Mouse (Mus musculus) activated CD4-positive, CD25-positive, alpha-beta regulatory T cell, adult 9 weeks (primary cell): ENCODE results near the gene Slc4a5. TPM values are rescaled to one million over a fixed set of nuclear protein-coding genes. Genes with fewer than 3 reads are reported as not detected.

Experiments used
- polyA plus RNA-seq: library from polyadenylated mRNA; unstranded; fragments of 100-300 nt; shearing (Covaris generic); gene quantifications from one replicate; pipeline ENCODE4 v1.2.1, GENCODE M21; 2017

Gene Slc4a5
- polyA plus RNA-seq, result 0.87 TPM

GRCm38 (mm10) chr6:83219814-83220213 lies at the start of gene Slc4a5:
Gene Slc4a5, plus strand, starts transcription at chr6:83219828.

GRCm38 (mm10) chr6:83325525-83326393 lies 106.1 kb downstream of the Slc4a5 start, which contains the start of the genes Mthfd2 and Mob1a:
Gene Mthfd2, minus strand, starts transcription at chr6:83325908.
Gene Mob1a, plus strand, starts transcription at chr6:83326016.

DNA sequence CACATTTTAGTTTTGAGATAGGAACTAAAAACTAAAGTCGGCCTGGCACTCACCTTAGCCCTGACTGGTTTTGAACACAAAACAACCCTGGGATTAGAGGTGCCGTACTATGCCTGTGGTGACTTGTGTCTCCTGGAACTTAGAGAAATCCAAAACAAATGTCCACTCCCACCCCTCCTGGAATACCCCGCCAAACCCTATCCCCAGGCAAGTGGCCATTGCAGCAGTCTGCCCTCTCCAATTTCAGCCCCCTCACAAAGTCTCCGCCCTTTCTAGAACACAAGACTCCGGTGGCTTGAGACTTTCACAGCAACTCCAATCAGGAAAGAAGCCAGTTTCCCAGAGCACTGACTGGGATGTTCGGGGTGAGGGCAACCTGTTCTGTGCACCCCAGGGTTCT lies 129.2 kb downstream of the Slc4a5 start, which contains the start of gene Bola3:
Bola3 (plus strand) TSS at position 275 of the 400 bp plus-strand sequence.

Other genes with a start within 250 kb of the Slc4a5 start
- 56.5 TPM for gene Dok1, start 186.4 kb upstream of the Slc4a5 start, polyA plus RNA-seq
- 0.32 TPM for gene Loxl3, start 185.7 kb upstream of the Slc4a5 start, polyA plus RNA-seq
- 472 TPM for gene Aup1, start 165.3 kb upstream of the Slc4a5 start, polyA plus RNA-seq
- gene Htra2, start 164.6 kb upstream of the Slc4a5 start, polyA plus RNA-seq, result 67.6 TPM
- gene Dqx1, start 162.0 kb upstream of the Slc4a5 start, polyA plus RNA-seq, result 4.9 TPM
- gene Tlx2, start 149.5 kb upstream of the Slc4a5 start, polyA plus RNA-seq, result not detected
- 32.7 TPM for gene Pcgf1, start 142.0 kb upstream of the Slc4a5 start, polyA plus RNA-seq
- not detected for gene Lbx2, start 133.5 kb upstream of the Slc4a5 start, polyA plus RNA-seq
- gene Ccdc142, start 118.2 kb upstream of the Slc4a5 start, polyA plus RNA-seq, result 5.2 TPM
- gene Gm42688, start 118.2 kb upstream of the Slc4a5 start, polyA plus RNA-seq, result 5.8 TPM
- 65.4 TPM for gene Mrpl53, start 110.8 kb upstream of the Slc4a5 start, polyA plus RNA-seq
- gene Mogs, start 104.3 kb upstream of the Slc4a5 start, polyA plus RNA-seq, result 3.9 TPM
- gene Wbp1, start 98.3 kb upstream of the Slc4a5 start, polyA plus RNA-seq, result 71.7 TPM
- 13.0 TPM for gene Ino80b, start 94.4 kb upstream of the Slc4a5 start, polyA plus RNA-seq
- gene Rtkn, start 84.4 kb upstream of the Slc4a5 start, polyA plus RNA-seq, result 0.92 TPM
- 1.9 TPM for gene Wdr54, start 63.4 kb upstream of the Slc4a5 start, polyA plus RNA-seq
- gene 1700003E16Rik, start 63.4 kb upstream of the Slc4a5 start, polyA plus RNA-seq, result not detected
- 86.5 TPM for gene Dctn1, start 53.9 kb upstream of the Slc4a5 start, polyA plus RNA-seq
- 80.7 TPM for gene Mthfd2, start 106.1 kb downstream of the Slc4a5 start, polyA plus RNA-seq
- gene Mob1a, start 106.2 kb downstream of the Slc4a5 start, polyA plus RNA-seq, result 125 TPM
- 54.9 TPM for gene Bola3, start 129.3 kb downstream of the Slc4a5 start, polyA plus RNA-seq
- gene Tet3, start 239.3 kb downstream of the Slc4a5 start, polyA plus RNA-seq, result 45.3 TPM